Mouse (Mus musculus) G1E (cell line): ENCODE measurements at regions not wholly inside any gene's neighbourhood (a gene's known extent, or its start where the extent isn't known, plus 50 kb on each side); places are given as distances from the start of the nearest gene placed in this dataset.

Experiments
- CTCF ChIP-seq: IDR thresholded peaks from 2 replicates; pipeline ENCODE4 v1.5.1; 2012; ENCODE audit warnings: low read depth, low read length, inconsistent platforms, mixed read lengths
- GATA1 ChIP-seq: IDR thresholded peaks from 2 replicates; pipeline ENCODE4 v1.6.1; 2012; ENCODE audit warnings: borderline replicate concordance, low read length, inconsistent platforms, mixed read lengths
- POLR2AphosphoS5 ChIP-seq: IDR thresholded peaks from 2 replicates; pipeline ENCODE4 v1.6.1; 2012; ENCODE audit warnings: low read depth, low read length, inconsistent platforms; ENCODE audit not compliant: insufficient replicate concordance
- TAL1 ChIP-seq: conservative IDR thresholded peaks from 2 replicates; pipeline ENCODE4 v1.6.1; 2012; ENCODE audit warnings: low read depth, low read length, inconsistent platforms, mixed read lengths

DNA sequence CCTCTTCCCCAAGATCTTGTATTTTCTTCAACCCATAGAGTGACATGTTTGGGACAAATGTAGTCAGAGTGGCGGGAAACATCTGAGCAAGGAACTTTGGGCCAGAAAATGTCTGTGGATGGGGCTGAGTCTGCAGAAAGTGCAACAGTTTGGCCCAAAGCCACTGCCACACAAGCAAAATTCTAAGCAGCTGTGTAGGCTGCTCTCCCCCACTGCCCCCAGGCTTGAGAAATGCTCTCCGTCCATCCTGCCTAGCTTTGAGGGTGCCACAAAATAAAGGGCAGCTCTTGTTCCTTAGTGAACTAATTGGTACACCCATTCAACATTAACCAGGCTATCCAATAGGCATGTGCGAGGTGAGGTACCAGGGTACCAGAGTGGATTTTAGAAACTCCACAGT is 205.2 kb upstream of the Kbtbd8 start:
- TF ChIP-seq GATA1: no peak
- TF ChIP-seq CTCF: no peak
- no peak for TF ChIP-seq TAL1
- no peak for TF ChIP-seq POLR2AphosphoS5
